Mouse (Mus musculus): ENCODE data around the gene Ppp1ca. TPM values are rescaled to one million over a fixed set of nuclear protein-coding genes. Genes with fewer than 3 reads are reported as not detected.
A peak's percentile ranks its signal among the peaks of the same experiment; 100 is the strongest.

The Ppp1ca gene
- total and polyA plus RNA-seq, 3 experiments = 270 to 673 (median 565) TPM

- peak overlapping the region; percentile 82; the same call in 1 of the 2 replicates for H3K4me3 ChIP-seq (ENCODE audit: low read depth, low read length)
- no peaks in the 10 kb centered on the region for H3K27me3 ChIP-seq (ENCODE audit: insufficient read depth, low read length)
- TF ChIP-seq GATA2 (IDR thresholded peaks at IDR 0.05; ENCODE audit: borderline replicate concordance, low read depth, low read length) (no peak), TAL1 (conservative IDR thresholded peaks at IDR 0.05; ENCODE audit: low read depth, low read length) (no peak), POLR2AphosphoS5 (IDR thresholded peaks at IDR 0.05; ENCODE audit: insufficient replicate concordance, low read depth, low read length) (no peak), CTCF (IDR thresholded peaks at IDR 0.05; ENCODE audit: low read depth, low read length) (no peak)
- H3K9me3 ChIP-seq (replicated peaks) = no peaks in the 10 kb centered on the region
- ATAC-seq (ENCODE audit: extremely low read depth, insufficient number of reproducible peaks, low FRiP score, poor library complexity, severe bottlenecking) (no peak), DNase-seq (ENCODE audit: low spot score) (no peak)
- peaks cover 62% of the 10 kb centered on the region for H3K4me1 ChIP-seq (ENCODE audit: insufficient read depth, low read depth, low read length)
- peaks cover 58% of the 10 kb centered on the region for H3K36me3 ChIP-seq (replicated peaks)
These were observed 42.0 kb upstream of the Ppp1ca start for GRCm38 (mm10) chr19:4149764-4150461.

GRCm38 (mm10) chr19:4150567-4151487, 41.0 kb upstream of the Ppp1ca start:
- ATAC-seq (ENCODE audit: extremely low read depth, insufficient number of reproducible peaks, low FRiP score, poor library complexity, severe bottlenecking) = no peak
- Histone ChIP-seq H3K4me3 (ENCODE audit: low read depth, low read length) (no peak overlapping the region; the same call in 1 of the 2 replicates), H3K27me3 (ENCODE audit: insufficient read depth, low read length) (no peaks in the 10 kb centered on the region), H3K36me3 (replicated peaks) (peaks cover 68% of the 10 kb centered on the region), H3K9me3 (replicated peaks) (no peaks in the 10 kb centered on the region), H3K4me1 (ENCODE audit: insufficient read depth, low read depth, low read length) (peaks cover 66% of the 10 kb centered on the region)
- TF ChIP-seq POLR2AphosphoS5 (IDR thresholded peaks at IDR 0.05; ENCODE audit: insufficient replicate concordance, low read depth, low read length) (no peak), TAL1 (conservative IDR thresholded peaks at IDR 0.05; ENCODE audit: low read depth, low read length) (no peak), CTCF (IDR thresholded peaks at IDR 0.05; ENCODE audit: low read depth, low read length) (no peak), GATA2 (IDR thresholded peaks at IDR 0.05; ENCODE audit: borderline replicate concordance, low read depth, low read length) (no peak), GATA1 (IDR thresholded peaks at IDR 0.05; ENCODE audit: borderline replicate concordance, low read length) (no peak)
- DNase-seq (ENCODE audit: low spot score) = no peak

- ATAC-seq (ENCODE audit: extremely low read depth, insufficient number of reproducible peaks, low FRiP score, poor library complexity, severe bottlenecking) (no peak), DNase-seq (ENCODE audit: low spot score) (no peak)
- Histone ChIP-seq H3K27me3 (ENCODE audit: insufficient read depth, low read length) (no peaks in the 10 kb centered on the region), H3K9me3 (replicated peaks) (no peaks in the 10 kb centered on the region), H3K4me3 (ENCODE audit: low read depth, low read length) (no peak overlapping the region), H3K4me1 (ENCODE audit: insufficient read depth, low read depth, low read length) (peaks cover 72% of the 10 kb centered on the region), H3K36me3 (replicated peaks) (peaks cover 74% of the 10 kb centered on the region)
- no peak for TF ChIP-seq CTCF (IDR thresholded peaks at IDR 0.05; ENCODE audit: low read depth, low read length)
- TF ChIP-seq GATA2 (IDR thresholded peaks at IDR 0.05; ENCODE audit: borderline replicate concordance, low read depth, low read length) = no peak
- no peak for TF ChIP-seq GATA1 (IDR thresholded peaks at IDR 0.05; ENCODE audit: borderline replicate concordance, low read length)
- TF ChIP-seq POLR2AphosphoS5 (IDR thresholded peaks at IDR 0.05; ENCODE audit: insufficient replicate concordance, low read depth, low read length) = no peak
- no peak for TF ChIP-seq TAL1 (conservative IDR thresholded peaks at IDR 0.05; ENCODE audit: low read depth, low read length)
These were observed 40.4 kb upstream of the Ppp1ca start for GRCm38 (mm10) chr19:4151488-4151860.

- TF ChIP-seq GATA2 (IDR thresholded peaks at IDR 0.05; ENCODE audit: borderline replicate concordance, low read depth, low read length) = no peak
- TF ChIP-seq CTCF (IDR thresholded peaks at IDR 0.05; ENCODE audit: low read depth, low read length) = no peak
- no peak for TF ChIP-seq GATA1 (IDR thresholded peaks at IDR 0.05; ENCODE audit: borderline replicate concordance, low read length)
- no peak for TF ChIP-seq POLR2AphosphoS5 (IDR thresholded peaks at IDR 0.05; ENCODE audit: insufficient replicate concordance, low read depth, low read length)
- no peak for TF ChIP-seq TAL1 (conservative IDR thresholded peaks at IDR 0.05; ENCODE audit: low read depth, low read length)
- ATAC-seq (ENCODE audit: extremely low read depth, insufficient number of reproducible peaks, low FRiP score, poor library complexity, severe bottlenecking) (no peak), DNase-seq (ENCODE audit: low spot score) (no peak)
- H3K9me3 ChIP-seq (replicated peaks) = no peaks in the 10 kb centered on the region
- peaks cover 78% of the 10 kb centered on the region for H3K36me3 ChIP-seq (replicated peaks)
- H3K27me3 ChIP-seq (ENCODE audit: insufficient read depth, low read length) = no peaks in the 10 kb centered on the region
- peaks cover 72% of the 10 kb centered on the region for H3K4me1 ChIP-seq (ENCODE audit: insufficient read depth, low read depth, low read length)
- no peak overlapping the region for H3K4me3 ChIP-seq (ENCODE audit: low read depth, low read length)
These were observed 40.0 kb upstream of the Ppp1ca start for GRCm38 (mm10) chr19:4151898-4152297.

- TF ChIP-seq TAL1 (conservative IDR thresholded peaks at IDR 0.05; ENCODE audit: low read depth, low read length) (no peak), GATA1 (IDR thresholded peaks at IDR 0.05; ENCODE audit: borderline replicate concordance, low read length) (no peak), GATA2 (IDR thresholded peaks at IDR 0.05; ENCODE audit: borderline replicate concordance, low read depth, low read length) (no peak), CTCF (IDR thresholded peaks at IDR 0.05; ENCODE audit: low read depth, low read length) (no peak), POLR2AphosphoS5 (IDR thresholded peaks at IDR 0.05; ENCODE audit: insufficient replicate concordance, low read depth, low read length) (no peak)
- H3K27me3 ChIP-seq (ENCODE audit: insufficient read depth, low read length) = no peaks in the 10 kb centered on the region
- H3K9me3 ChIP-seq (replicated peaks) = no peaks in the 10 kb centered on the region
- H3K36me3 ChIP-seq (replicated peaks) = peaks cover 86% of the 10 kb centered on the region
- DNase-seq (ENCODE audit: low spot score) = no peak
- H3K4me3 ChIP-seq (ENCODE audit: low read depth, low read length) = no peak overlapping the region
- no peak for ATAC-seq (ENCODE audit: extremely low read depth, insufficient number of reproducible peaks, low FRiP score, poor library complexity, severe bottlenecking)
- peaks cover 74% of the 10 kb centered on the region for H3K4me1 ChIP-seq (ENCODE audit: insufficient read depth, low read depth, low read length)
These were observed 39.2 kb upstream of the Ppp1ca start for GRCm38 (mm10) chr19:4152445-4153231.

Data from G1E (cell line).